Mouse (Mus musculus): ENCODE data around the gene Aim2. TPM values are rescaled to one million over a fixed set of nuclear protein-coding genes. Genes with fewer than 3 reads are reported as not detected.

Aim2 gene
- polyA plus RNA-seq, 1 experiment from 2014 or later = 2.9 TPM

Other genes with a start within 250 kb of the Aim2 start
- gene Olfr1408, start 213.5 kb upstream of the Aim2 start, polyA plus RNA-seq (2015; fragmentation: Nextera tagmentation; extraction: Ambion mirVana) = not detected in 2 replicates
- not detected in 2 replicates for gene Olfr1406, start 160.2 kb upstream of the Aim2 start, polyA plus RNA-seq (2015; fragmentation: Nextera tagmentation; extraction: Ambion mirVana)
- gene Olfr218, start 153.1 kb upstream of the Aim2 start, polyA plus RNA-seq (2015; fragmentation: Nextera tagmentation; extraction: Ambion mirVana) = not detected in 2 replicates
- not detected in 2 replicates for gene Olfr1404, start 138.5 kb upstream of the Aim2 start, polyA plus RNA-seq (2015; fragmentation: Nextera tagmentation; extraction: Ambion mirVana)
- gene Fcer1a, start 123.7 kb upstream of the Aim2 start, polyA plus RNA-seq (2015; fragmentation: Nextera tagmentation; extraction: Ambion mirVana) = 0.27 and 0.31 TPM in 2 replicates
- not detected in 2 replicates for gene Olfr418, start 84.9 kb upstream of the Aim2 start, polyA plus RNA-seq (2015; fragmentation: Nextera tagmentation; extraction: Ambion mirVana)
- not detected in 2 replicates for gene Mptx2, start 73.1 kb upstream of the Aim2 start, polyA plus RNA-seq (2015; fragmentation: Nextera tagmentation; extraction: Ambion mirVana)
- 3.3 and 4.3 TPM in 2 replicates for gene Ackr1, start 17.1 kb upstream of the Aim2 start, polyA plus RNA-seq (2015; fragmentation: Nextera tagmentation; extraction: Ambion mirVana)
- gene Cadm3, start 16.8 kb downstream of the Aim2 start, polyA plus RNA-seq (2015; fragmentation: Nextera tagmentation; extraction: Ambion mirVana) = 3.0 and 3.3 TPM in 2 replicates
- 0.08 and 0.27 TPM in 2 replicates for gene Ifi206, start 140.2 kb downstream of the Aim2 start, polyA plus RNA-seq (2015; fragmentation: Nextera tagmentation; extraction: Ambion mirVana)
- not detected in 2 replicates for gene Ifi214, start 185.1 kb downstream of the Aim2 start, polyA plus RNA-seq (2015; fragmentation: Nextera tagmentation; extraction: Ambion mirVana)
- gene Ifi213, start 248.4 kb downstream of the Aim2 start, polyA plus RNA-seq (2015; fragmentation: Nextera tagmentation; extraction: Ambion mirVana) = 0.36 TPM in 1 of 2 replicates, not detected in the other

Data from stomach, embryonic 16.5 days (tissue).